22 mouse cellular contexts compared by ENCODE assay signal in genomic region chr2:120032726-120033467, GRCm38 (mm10).
"Had no signal": no experiment of that assay in that cellular context is flagged by ENCODE, and none has a peak within 500 bp of the region (broad histone marks: within the 10 kb centered on the region; RNA-seq: fewer than 3 reads in every experiment).

Gene Pla2g4b (plus strand): TSS chr2:120033417.

- DNase-seq: gastrocnemius, postnatal 10 days; gastrocnemius, postnatal 25 days; heart, adult 18-20 months; heart, postnatal 14 days; heart, postnatal 36 days; kidney, adult 11 months; kidney, adult 2 months; kidney, adult 9 months; liver had no signal

- H3K4me2 ChIP-seq: heart, embryonic 13.5 days; heart, embryonic 15.5 days; hindbrain, embryonic 13.5 days; hindbrain, embryonic 15.5 days; limb, embryonic 12.5 days; liver, embryonic 11.5 days had no signal

- H3K4me3 ChIP-seq: gastrocnemius, adult 2 months; heart, embryonic 10.5 days; heart, embryonic 13.5 days; heart, embryonic 15.5 days; hindbrain, embryonic 13.5 days; hindbrain, embryonic 15.5 days; layer of hippocampus, adult 2 months; left cerebral cortex, adult 2 months; limb, embryonic 10.5 days; limb, embryonic 12.5 days had no signal

- H3K9ac ChIP-seq: heart, embryonic 13.5 days; heart, embryonic 15.5 days; hindbrain, embryonic 13.5 days; hindbrain, embryonic 15.5 days; limb, embryonic 12.5 days had no signal

- ATAC-seq: hindbrain, postnatal 0 days; intestine, embryonic 16.5 days had no signal

- H3K27ac ChIP-seq: gastrocnemius, adult 2 months; heart, embryonic 10.5 days; heart, embryonic 13.5 days; heart, embryonic 15.5 days; hindbrain, embryonic 13.5 days; hindbrain, embryonic 15.5 days; hindbrain, postnatal 0 days; layer of hippocampus, adult 2 months; left cerebral cortex, adult 2 months; limb, embryonic 10.5 days; limb, embryonic 12.5 days had no signal

- H3K9me3 ChIP-seq: heart, embryonic 10.5 days; heart, embryonic 13.5 days; heart, embryonic 15.5 days; hindbrain, embryonic 13.5 days; hindbrain, embryonic 15.5 days; limb, embryonic 10.5 days; limb, embryonic 12.5 days had no signal

- H3K27me3 ChIP-seq: heart, embryonic 13.5 days; heart, embryonic 15.5 days; hindbrain, embryonic 13.5 days; hindbrain, embryonic 15.5 days; limb, embryonic 12.5 days had no signal
